Mouse (Mus musculus): ENCODE data around the gene Zmat1. TPM values are rescaled to one million over a fixed set of nuclear protein-coding genes. Genes with fewer than 3 reads are reported as not detected.
"Not testable (repeated sequence)": the region's sequence is repeated elsewhere in the genome, so short reads cannot be mapped to it uniquely, and the experiment has no call there.

Zmat1 gene
- 9.7 and 10.7 TPM in 2 replicates for polyA plus RNA-seq (2014; fragmentation: Nextera tagmentation; extraction: Ambion mirVana)

DNA sequence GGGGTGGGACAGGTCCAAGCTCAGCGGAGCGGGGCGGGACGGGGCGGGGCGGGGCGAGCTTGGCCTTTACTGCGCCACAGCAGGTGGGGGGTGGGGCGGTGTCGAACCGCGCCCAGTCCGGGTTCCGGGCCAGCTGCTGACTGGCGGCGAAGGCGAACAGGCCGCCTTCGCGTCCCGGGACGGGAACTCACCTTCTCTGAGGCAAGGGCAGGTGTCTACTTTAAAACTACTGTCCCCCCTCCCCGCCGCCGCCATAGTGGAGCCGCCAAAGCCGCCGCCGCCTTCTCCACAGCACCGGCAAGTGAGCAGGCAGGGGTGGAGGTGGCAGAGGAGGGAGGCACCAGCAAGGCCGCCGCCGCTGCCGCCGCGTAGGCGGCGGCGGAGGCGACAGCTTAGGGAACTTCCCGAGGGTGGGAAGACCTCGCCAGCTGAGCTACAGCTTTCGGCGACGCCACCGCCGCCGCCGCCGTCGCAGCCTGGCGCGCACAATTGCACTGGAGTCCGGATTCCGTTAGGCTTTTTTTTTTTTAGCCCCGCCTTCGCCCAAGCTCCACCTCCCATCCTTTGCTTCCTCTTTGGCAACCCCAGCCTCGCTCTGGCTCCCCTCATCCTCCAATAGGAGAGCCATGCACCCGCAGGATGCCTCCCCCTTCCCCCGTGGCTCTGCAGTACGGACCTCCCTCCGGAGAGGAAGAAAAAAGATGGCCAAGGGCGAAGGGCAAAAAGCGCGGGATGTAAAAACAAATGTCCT, at the start of gene Zmat1:
Zmat1 (minus strand) TSS at position 490 of the 751 bp plus-strand sequence.
- no peaks in the 10 kb centered on the region for H3K36me3 ChIP-seq (ENCODE audit: control insufficient read depth, insufficient read depth, low read length)
- 19% methylated on average over 55 of the region's 65 CpGs for WGBS (ENCODE audit: insufficient replicate concordance)

DNA sequence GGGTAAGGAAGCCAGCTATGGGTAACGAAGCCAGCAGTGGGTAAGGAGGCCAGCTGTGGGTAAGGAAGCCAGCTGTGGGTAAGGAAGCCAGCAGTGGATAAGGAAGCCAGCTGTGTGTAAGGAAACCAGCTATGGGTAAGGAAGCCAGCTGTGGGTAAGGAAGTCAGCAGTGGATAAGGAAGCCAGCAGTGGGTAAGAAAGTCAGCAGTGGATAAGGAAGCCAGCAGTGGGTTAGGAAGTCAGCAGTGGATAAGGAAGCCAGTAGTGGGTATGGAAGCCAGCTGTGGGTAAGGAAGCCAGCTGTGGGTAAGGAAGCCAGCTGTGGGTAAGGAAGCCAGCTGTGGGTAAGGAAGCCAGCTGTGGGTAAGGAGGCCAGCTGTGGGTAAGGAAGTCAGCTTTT, 44.9 kb upstream of the Zmat1 start:
- not testable (repeated sequence) for ATAC-seq (replicated peaks; ENCODE audit: insufficient number of reproducible peaks, low FRiP score, low TSS enrichment); H3K27me3 ChIP-seq (ENCODE audit: control insufficient read depth, insufficient read depth, low read length); H3K27ac ChIP-seq (ENCODE audit: low read depth, low read length); H3K36me3 ChIP-seq (ENCODE audit: control insufficient read depth, insufficient read depth, low read length); H3K4me1 ChIP-seq (ENCODE audit: control insufficient read depth, insufficient read depth, low read length); H3K4me2 ChIP-seq; H3K9me3 ChIP-seq (replicated peaks; ENCODE audit: control insufficient read depth, low read length); H3K9ac ChIP-seq (ENCODE audit: low read depth, low read length); H3K4me3 ChIP-seq (ENCODE audit: low read depth, low read length)
- 59% methylated on average over 1 of the region's 1 CpGs for WGBS (ENCODE audit: insufficient replicate concordance)

More for the DNA sequence above, at the start of gene Zmat1:
- peak within 1 kb of the TSS; percentile 59 for H3K4me3 ChIP-seq (ENCODE audit: low read depth, low read length)
- H3K4me2 ChIP-seq: peak within 1 kb of the TSS; percentile 63
- H3K27ac ChIP-seq (ENCODE audit: low read depth, low read length): peak within 1 kb of the TSS; percentile 92
- ATAC-seq (replicated peaks; ENCODE audit: insufficient number of reproducible peaks, low FRiP score, low TSS enrichment): peak; percentile 98
- no peaks in the 10 kb centered on the region; the same call in 1 of the 2 replicates for H3K27me3 ChIP-seq (ENCODE audit: control insufficient read depth, insufficient read depth, low read length)
- no peaks in the 10 kb centered on the region for H3K9me3 ChIP-seq (replicated peaks; ENCODE audit: control insufficient read depth, low read length)
- H3K4me1 ChIP-seq (ENCODE audit: control insufficient read depth, insufficient read depth, low read length): no peaks in the 10 kb centered on the region
- H3K9ac ChIP-seq (ENCODE audit: low read depth, low read length): peak within 1 kb of the TSS; percentile 88

DNA sequence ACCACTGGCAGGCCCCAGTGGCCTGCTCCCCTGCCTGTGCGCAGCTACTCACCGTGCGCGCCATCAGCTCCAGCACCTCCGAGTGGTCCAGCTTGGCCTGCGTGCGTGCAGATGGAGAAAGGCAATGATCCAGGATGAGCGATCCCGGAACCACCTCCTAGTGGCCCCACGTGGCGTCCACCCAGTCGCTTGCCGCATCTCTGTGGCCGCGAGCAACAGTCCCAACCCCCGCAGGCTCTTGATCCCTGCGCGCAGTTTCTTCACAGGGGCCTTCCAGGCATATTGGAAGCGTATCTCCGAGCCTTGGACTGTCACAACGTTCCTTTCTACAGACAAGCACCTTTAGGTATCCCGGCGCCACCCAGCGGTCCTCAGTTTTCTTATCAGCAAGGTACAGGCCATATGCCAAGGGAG, 27.0 kb upstream of the Zmat1 start:
- 16% methylated on average over 24 of the region's 24 CpGs for WGBS (ENCODE audit: insufficient replicate concordance)

GRCm38 (mm10) chrX:135025135-135025534, 16.1 kb upstream of the Zmat1 start:
- Histone ChIP-seq H3K27me3 (ENCODE audit: control insufficient read depth, insufficient read depth, low read length) (no peaks in the 10 kb centered on the region), H3K36me3 (ENCODE audit: control insufficient read depth, insufficient read depth, low read length) (no peaks in the 10 kb centered on the region), H3K27ac (ENCODE audit: low read depth, low read length) (no peak overlapping the region), H3K4me2 (no peak overlapping the region), H3K9ac (ENCODE audit: low read depth, low read length) (no peak overlapping the region), H3K9me3 (replicated peaks; ENCODE audit: control insufficient read depth, low read length) (no peaks in the 10 kb centered on the region), H3K4me1 (ENCODE audit: control insufficient read depth, insufficient read depth, low read length) (no peaks in the 10 kb centered on the region), H3K4me3 (ENCODE audit: low read depth, low read length) (no peak overlapping the region)
- ATAC-seq (replicated peaks; ENCODE audit: insufficient number of reproducible peaks, low FRiP score, low TSS enrichment): no peak
- 72% methylated on average over 9 of the region's 9 CpGs for WGBS (ENCODE audit: insufficient replicate concordance)

More for the DNA sequence above, 27.0 kb upstream of the Zmat1 start:
- peak overlapping the region; percentile 57 for H3K4me2 ChIP-seq
- H3K9ac ChIP-seq (ENCODE audit: low read depth, low read length): no peak overlapping the region
- no peaks in the 10 kb centered on the region for H3K9me3 ChIP-seq (replicated peaks; ENCODE audit: control insufficient read depth, low read length)
- H3K27me3 ChIP-seq (ENCODE audit: control insufficient read depth, insufficient read depth, low read length): peaks cover 10% of the 10 kb centered on the region; the same call in 1 of the 2 replicates
- peak overlapping the region; percentile 20; the same call in 1 of the 2 replicates for H3K4me3 ChIP-seq (ENCODE audit: low read depth, low read length)
- no peak for ATAC-seq (replicated peaks; ENCODE audit: insufficient number of reproducible peaks, low FRiP score, low TSS enrichment)
- no peaks in the 10 kb centered on the region for H3K36me3 ChIP-seq (ENCODE audit: control insufficient read depth, insufficient read depth, low read length)
- no peak overlapping the region for H3K27ac ChIP-seq (ENCODE audit: low read depth, low read length)
- no peaks in the 10 kb centered on the region for H3K4me1 ChIP-seq (ENCODE audit: control insufficient read depth, insufficient read depth, low read length)

- H3K27ac ChIP-seq (ENCODE audit: low read depth, low read length): no peak overlapping the region
- WGBS (ENCODE audit: insufficient replicate concordance): 52% methylated on average over 3 of the region's 3 CpGs
- H3K27me3 ChIP-seq (ENCODE audit: control insufficient read depth, insufficient read depth, low read length): no peaks in the 10 kb centered on the region; the same call in 1 of the 2 replicates
Measured at GRCm38 (mm10) chrX:135011381-135011780, 2.4 kb upstream of the Zmat1 start.

DNA sequence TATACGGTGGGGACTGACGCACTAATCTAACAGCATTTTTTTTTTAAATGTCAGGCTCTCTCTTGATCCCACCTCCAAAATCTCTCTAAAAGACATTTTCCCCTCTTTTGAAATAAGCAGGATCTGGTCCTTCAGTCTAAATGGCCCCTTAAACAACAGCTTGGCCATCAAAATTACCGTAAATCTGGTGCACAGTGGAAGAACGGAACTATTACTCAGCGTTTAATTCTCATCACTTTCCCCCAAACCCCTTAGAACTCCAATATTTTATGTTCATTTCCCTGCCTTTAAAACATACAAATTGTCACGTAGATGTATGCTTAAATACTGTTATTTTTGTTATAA, 434 bp upstream of the Zmat1 start:
- Histone ChIP-seq H3K9me3 (replicated peaks; ENCODE audit: control insufficient read depth, low read length) (no peaks in the 10 kb centered on the region), H3K36me3 (ENCODE audit: control insufficient read depth, insufficient read depth, low read length) (no peaks in the 10 kb centered on the region), H3K9ac (ENCODE audit: low read depth, low read length) (peak overlapping the region; percentile 56; the same call in 1 of the 2 replicates), H3K4me1 (ENCODE audit: control insufficient read depth, insufficient read depth, low read length) (no peaks in the 10 kb centered on the region), H3K4me3 (ENCODE audit: low read depth, low read length) (peak overlapping the region; percentile 59), H3K4me2 (peak overlapping the region; percentile 54), H3K27me3 (ENCODE audit: control insufficient read depth, insufficient read depth, low read length) (no peaks in the 10 kb centered on the region; the same call in 1 of the 2 replicates), H3K27ac (ENCODE audit: low read depth, low read length) (peak overlapping the region; percentile 59)
- no peak for ATAC-seq (replicated peaks; ENCODE audit: insufficient number of reproducible peaks, low FRiP score, low TSS enrichment)
- WGBS (ENCODE audit: insufficient replicate concordance): 30% methylated on average over 6 of the region's 6 CpGs

More at GRCm38 (mm10) chrX:135011381-135011780, 2.4 kb upstream of the Zmat1 start:
- H3K36me3 ChIP-seq (ENCODE audit: control insufficient read depth, insufficient read depth, low read length): no peaks in the 10 kb centered on the region
- H3K9me3 ChIP-seq (replicated peaks; ENCODE audit: control insufficient read depth, low read length): no peaks in the 10 kb centered on the region
- H3K9ac ChIP-seq (ENCODE audit: low read depth, low read length): no peak overlapping the region
- no peak overlapping the region for H3K4me2 ChIP-seq
- no peak for ATAC-seq (replicated peaks; ENCODE audit: insufficient number of reproducible peaks, low FRiP score, low TSS enrichment)
- no peaks in the 10 kb centered on the region for H3K4me1 ChIP-seq (ENCODE audit: control insufficient read depth, insufficient read depth, low read length)
- H3K4me3 ChIP-seq (ENCODE audit: low read depth, low read length): no peak overlapping the region

GRCm38 (mm10) chrX:135008021-135008420, 988 bp downstream of the Zmat1 start:
- no peak for ATAC-seq (replicated peaks; ENCODE audit: insufficient number of reproducible peaks, low FRiP score, low TSS enrichment)
- no peaks in the 10 kb centered on the region for H3K4me1 ChIP-seq (ENCODE audit: control insufficient read depth, insufficient read depth, low read length)
- 0 out of 2 replicates have a peak overlapping the region, but pooled peaks have one; percentile 46 for H3K9ac ChIP-seq (ENCODE audit: low read depth, low read length)
- H3K9me3 ChIP-seq (replicated peaks; ENCODE audit: control insufficient read depth, low read length): no peaks in the 10 kb centered on the region
- no peaks in the 10 kb centered on the region for H3K36me3 ChIP-seq (ENCODE audit: control insufficient read depth, insufficient read depth, low read length)
- H3K4me3 ChIP-seq (ENCODE audit: low read depth, low read length): peak overlapping the region; percentile 59
- H3K4me2 ChIP-seq: peak overlapping the region; percentile 63
- no peaks in the 10 kb centered on the region; the same call in 1 of the 2 replicates for H3K27me3 ChIP-seq (ENCODE audit: control insufficient read depth, insufficient read depth, low read length)
- H3K27ac ChIP-seq (ENCODE audit: low read depth, low read length): no peak overlapping the region
- WGBS (ENCODE audit: insufficient replicate concordance): 41% methylated on average over 5 of the region's 5 CpGs

- Histone ChIP-seq H3K4me2 (peak within 1 kb of the TSS; percentile 55), H3K36me3 (ENCODE audit: control insufficient read depth, insufficient read depth, low read length) (no peaks in the 10 kb centered on the region), H3K9me3 (replicated peaks; ENCODE audit: control insufficient read depth, low read length) (no peaks in the 10 kb centered on the region), H3K9ac (ENCODE audit: low read depth, low read length) (0 out of 2 replicates have a peak within 1 kb of the TSS, but pooled peaks have one; percentile 34), H3K27me3 (ENCODE audit: control insufficient read depth, insufficient read depth, low read length) (peaks cover 2% of the 10 kb centered on the region; the same call in 1 of the 2 replicates), H3K4me3 (ENCODE audit: low read depth, low read length) (peak within 1 kb of the TSS; percentile 25; the same call in 1 of the 2 replicates), H3K4me1 (ENCODE audit: control insufficient read depth, insufficient read depth, low read length) (no peaks in the 10 kb centered on the region), H3K27ac (ENCODE audit: low read depth, low read length) (no peak within 1 kb of the TSS)
- 87% methylated on average over 19 of the region's 19 CpGs for WGBS (ENCODE audit: insufficient replicate concordance)
- ATAC-seq (replicated peaks; ENCODE audit: insufficient number of reproducible peaks, low FRiP score, low TSS enrichment): no peak
Measured at GRCm38 (mm10) chrX:134964546-134964945, 44.5 kb downstream of the Zmat1 start, which contains the start of gene Nxf2. TSS of gene Nxf2 (minus strand) at chrX:134964754.
